Mouse (Mus musculus) forebrain, embryonic 11.5 days (tissue): ENCODE results near the gene Btnl1. TPM values are rescaled to one million over a fixed set of nuclear protein-coding genes. Genes with fewer than 3 reads are reported as not detected.

ENCODE experiments used
- polyA plus RNA-seq: library from polyadenylated mRNA; unstranded; fragments of >200 nt; fragmentation: Nextera tagmentation; extraction: Ambion mirVana; gene quantifications from 2 replicates; pipeline ENCODE4 v1.2.1, GENCODE M21; 2014

The Btnl1 gene
- polyA plus RNA-seq, 1 experiment from 2014 or later: not detected

Other genes with a start within 250 kb of the Btnl1 start
- gene H2-DMb2, start 233.8 kb upstream of the Btnl1 start, polyA plus RNA-seq: 0.15 TPM in 1 of 2 replicates, not detected in the other
- 0.15 and 0.87 TPM in 2 replicates for gene H2-DMb1, start 224.1 kb upstream of the Btnl1 start, polyA plus RNA-seq
- gene Tap1, start 189.6 kb upstream of the Btnl1 start, polyA plus RNA-seq: 1.6 and 1.7 TPM in 2 replicates
- 0.99 and 1.6 TPM in 2 replicates for gene Psmb9, start 189.4 kb upstream of the Btnl1 start, polyA plus RNA-seq
- 1.5 and 1.6 TPM in 2 replicates for gene Psmb8, start 179.4 kb upstream of the Btnl1 start, polyA plus RNA-seq
- 0.11 and 0.41 TPM in 2 replicates for gene Tap2, start 173.6 kb upstream of the Btnl1 start, polyA plus RNA-seq
- gene H2-Ob, start 138.2 kb upstream of the Btnl1 start, polyA plus RNA-seq: not detected in 2 replicates
- 3.0 and 3.6 TPM in 2 replicates for gene H2-Ab1, start 119.4 kb upstream of the Btnl1 start, polyA plus RNA-seq
- gene H2-Aa, start 89.3 kb upstream of the Btnl1 start, polyA plus RNA-seq: not detected in 2 replicates
- gene H2-Eb1, start 71.3 kb upstream of the Btnl1 start, polyA plus RNA-seq: 0.92 and 0.99 TPM in 2 replicates
- not detected in 2 replicates for gene H2-Eb2, start 51.5 kb upstream of the Btnl1 start, polyA plus RNA-seq
- not detected in 2 replicates for gene Btnl2, start 22.3 kb upstream of the Btnl1 start, polyA plus RNA-seq
- gene BC051142, start 21.7 kb downstream of the Btnl1 start, polyA plus RNA-seq: 1.5 and 2.1 TPM in 2 replicates
- gene Btnl4, start 100.2 kb downstream of the Btnl1 start, polyA plus RNA-seq: not detected in 2 replicates
- not detected in 2 replicates for gene Btnl6, start 140.2 kb downstream of the Btnl1 start, polyA plus RNA-seq
- 5.9 and 8.7 TPM in 2 replicates for gene Notch4, start 187.1 kb downstream of the Btnl1 start, polyA plus RNA-seq
- 2.6 and 4.3 TPM in 2 replicates for gene Gpsm3, start 212.7 kb downstream of the Btnl1 start, polyA plus RNA-seq
- 17.8 and 17.9 TPM in 2 replicates for gene Pbx2, start 214.1 kb downstream of the Btnl1 start, polyA plus RNA-seq
- 2.4 and 4.0 TPM in 2 replicates for gene Ager, start 220.7 kb downstream of the Btnl1 start, polyA plus RNA-seq
- gene Rnf5, start 226.6 kb downstream of the Btnl1 start, polyA plus RNA-seq: 158 and 169 TPM in 2 replicates
- gene Agpat1, start 227.1 kb downstream of the Btnl1 start, polyA plus RNA-seq: 93.4 and 101 TPM in 2 replicates
- gene Egfl8, start 238.8 kb downstream of the Btnl1 start, polyA plus RNA-seq: 1.6 and 2.3 TPM in 2 replicates